Mouse (Mus musculus): ENCODE data around the gene Glo1.

- TF ChIP-seq CTCF (IDR thresholded peaks at IDR 0.05; ENCODE audit: insufficient read depth, low read depth, low read length), result no peak
- no peak for TF ChIP-seq POLR2A (IDR thresholded peaks at IDR 0.05; ENCODE audit: insufficient read depth, low read depth, low read length)
These were observed 22.4 kb downstream of the Glo1 start for GRCm38 (mm10) chr17:30604296-30604695.
